20 mouse cellular contexts compared by ENCODE assay signal in the genomic region with DNA sequence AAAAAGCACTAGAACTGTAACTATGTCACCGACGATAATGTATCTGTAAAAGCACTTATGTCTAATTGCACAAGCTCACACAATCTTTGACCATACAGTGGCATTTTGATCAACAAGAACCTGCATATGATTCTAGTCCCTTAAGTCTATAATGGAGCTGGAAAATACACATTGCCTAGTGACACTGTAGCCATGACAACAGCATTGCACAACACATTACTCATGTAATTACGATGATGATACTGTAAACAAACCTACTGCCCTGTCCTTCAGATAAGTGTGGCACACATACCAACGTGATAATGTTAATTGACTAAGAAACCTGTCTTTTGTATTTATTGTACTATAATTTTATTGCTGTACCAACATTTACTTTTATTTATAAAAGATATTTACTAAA. TPM values are rescaled to one million over a fixed set of nuclear protein-coding genes. Genes with fewer than 3 reads are reported as not detected.
DNase-seq lines count a peak whose midpoint lies in the region; ATAC-seq and TF ChIP-seq lines count a peak whose summit lies in the region.
"Had no signal": no experiment of that assay in that cellular context is flagged by ENCODE, and none has a peak within 500 bp of the region (broad histone marks: within the 10 kb centered on the region; RNA-seq: fewer than 3 reads in every experiment).

No protein-coding gene starts in this region.

- TF ChIP-seq CTCF in liver, postnatal 0 days (IDR thresholded peaks at IDR 0.05; ENCODE audit: low read depth), result no peak

- H3K36me3 ChIP-seq in liver, postnatal 0 days (replicated peaks; ENCODE audit: insufficient read depth, low read length), result no peaks in the 10 kb centered on the region
- H3K36me3 ChIP-seq in liver, embryonic 11.5 days (ENCODE audit: control insufficient read depth, insufficient read depth, low read length), result no peaks in the 10 kb centered on the region
- H3K36me3 ChIP-seq: embryonic facial prominence, embryonic 15.5 days; heart, embryonic 13.5 days; hindbrain, embryonic 15.5 days; limb, embryonic 13.5 days had no signal

- no peaks in the 10 kb centered on the region for H3K9me3 ChIP-seq in liver, postnatal 0 days (ENCODE audit: low read length)
- no peaks in the 10 kb centered on the region for H3K9me3 ChIP-seq in liver, embryonic 11.5 days (ENCODE audit: control insufficient read depth, low read length)
- H3K9me3 ChIP-seq: embryonic facial prominence, embryonic 15.5 days; heart, embryonic 13.5 days; hindbrain, embryonic 15.5 days; limb, embryonic 13.5 days had no signal

- TF ChIP-seq EP300 in liver, postnatal 0 days (IDR thresholded peaks at IDR 0.05; ENCODE audit: low read depth), result no peak

- peak; percentile 9 for DNase-seq in adrenal gland, postnatal 10 days
- DNase-seq in adrenal gland, postnatal 4 days (ENCODE audit: low spot score in 2 of 2), result no peak
- DNase-seq in liver, postnatal 0 days, result no peak
- DNase-seq in liver, embryonic 11.5 days (ENCODE audit: low spot score), result no peak
- peak; percentile 28 for DNase-seq in retina, postnatal 1 day
- DNase-seq in retina, embryonic 14.5 days (ENCODE audit: low spot score), result no peak
- DNase-seq in adipocyte (ENCODE audit: low spot score), result no peak
- DNase-seq: cerebellum, adult 2 months; cerebellum, postnatal 36 days; gastrocnemius, postnatal 10 days; heart, adult 18-20 months; kidney, postnatal 36 days; layer of hippocampus, adult 9-11 months; thymus, postnatal 14 days had no signal

- 58% methylated on average over 4 of the region's 4 CpGs for WGBS in liver, postnatal 0 days (ENCODE audit: insufficient replicate concordance)
- WGBS in liver, embryonic 11.5 days, result 63% methylated on average over 4 of the region's 4 CpGs

- no peak overlapping the region for H3K9ac ChIP-seq in liver, postnatal 0 days (replicated peaks)
- H3K9ac ChIP-seq in liver, embryonic 11.5 days (ENCODE audit: low read depth, low read length), result no peak overlapping the region
- H3K9ac ChIP-seq: embryonic facial prominence, embryonic 15.5 days; heart, embryonic 13.5 days; hindbrain, embryonic 15.5 days; limb, embryonic 13.5 days had no signal

- H3K4me2 ChIP-seq in liver, postnatal 0 days (ENCODE audit: low read depth, low read length), result no peak overlapping the region
- no peak overlapping the region for H3K4me2 ChIP-seq in liver, embryonic 11.5 days
- H3K4me2 ChIP-seq: embryonic facial prominence, embryonic 15.5 days; heart, embryonic 13.5 days; hindbrain, embryonic 15.5 days; limb, embryonic 13.5 days had no signal

- ATAC-seq in liver, postnatal 0 days, result peak; percentile 70
- ATAC-seq in liver, embryonic 11.5 days (replicated peaks; ENCODE audit: low FRiP score), result no peak
- ATAC-seq: intestine, embryonic 16.5 days had no signal

- no peaks in the 10 kb centered on the region for H3K4me1 ChIP-seq in liver, postnatal 0 days (ENCODE audit: insufficient read depth)
- no peaks in the 10 kb centered on the region for H3K4me1 ChIP-seq in liver, embryonic 11.5 days (replicated peaks; ENCODE audit: control insufficient read depth, insufficient read depth, low read length)
- H3K4me1 ChIP-seq: embryonic facial prominence, embryonic 15.5 days; heart, embryonic 13.5 days; hindbrain, embryonic 15.5 days; limb, embryonic 13.5 days had no signal

- no peaks in the 10 kb centered on the region for H3K27me3 ChIP-seq in liver, postnatal 0 days (ENCODE audit: insufficient read depth, low read length)
- H3K27me3 ChIP-seq in liver, embryonic 11.5 days (replicated peaks; ENCODE audit: control insufficient read depth, insufficient read depth, low read length), result no peaks in the 10 kb centered on the region
- H3K27me3 ChIP-seq: CH12.LX; embryonic facial prominence, embryonic 15.5 days; heart, embryonic 13.5 days; hindbrain, embryonic 15.5 days; limb, embryonic 13.5 days had no signal

- H3K27ac ChIP-seq in liver, postnatal 0 days (ENCODE audit: low read depth), result no peak overlapping the region
- no peak overlapping the region for H3K27ac ChIP-seq in liver, embryonic 11.5 days (ENCODE audit: low read depth, low read length)
- H3K27ac ChIP-seq: embryonic facial prominence, embryonic 15.5 days; heart, embryonic 13.5 days; hindbrain, embryonic 15.5 days; limb, embryonic 13.5 days had no signal

- no peak overlapping the region for H3K4me3 ChIP-seq in liver, postnatal 0 days (ENCODE audit: low read depth, low read length)
- no peak overlapping the region for H3K4me3 ChIP-seq in liver, embryonic 11.5 days (ENCODE audit: low read depth, low read length)
- H3K4me3 ChIP-seq: embryonic facial prominence, embryonic 15.5 days; heart, embryonic 13.5 days; hindbrain, embryonic 15.5 days; limb, embryonic 13.5 days had no signal

RNA-seq across cellular contexts. Expression of gene Sgip1, which starts 49.7 kb away (rescaled TPM):
- total RNA-seq in adrenal gland, postnatal 10 days (2021), result 10 to 100 TPM in 1 of 2 experiments, 1 to 10 TPM in 1; 9.2 to 14.2 TPM
- 10 to 100 TPM; 16.1 to 18.4 TPM for total RNA-seq in adrenal gland, postnatal 4 days (2021)
- polyA plus RNA-seq in liver, postnatal 0 days (2015; fragmentation: Nextera tagmentation; extraction: Ambion mirVana), result 0.34 and 0.60 TPM in 2 replicates
- polyA plus RNA-seq in liver, embryonic 11.5 days (2014; fragmentation: Nextera tagmentation; extraction: Ambion mirVana), result 1.9 and 2.3 TPM in 2 replicates

Comparison
In these comparisons a context has a peak if more than half of its experiments do, and no peak if none do; other contexts are left out.
1. DNase-seq: peak in adrenal gland, postnatal 10 days (single experiment) and retina, postnatal 1 day (single experiment); none in adrenal gland, postnatal 4 days (0 of 2), liver, postnatal 0 days (single experiment), liver, embryonic 11.5 days (single experiment), retina, embryonic 14.5 days (single experiment) and adipocyte (single experiment).